Mouse (Mus musculus): ENCODE results near the gene Lhcgr. TPM values are rescaled to one million over a fixed set of nuclear protein-coding genes. Genes with fewer than 3 reads are reported as not detected.

Gene Lhcgr
- polyA plus RNA-seq, 1 experiment from 2014 or later = 0.19 TPM

DNA sequence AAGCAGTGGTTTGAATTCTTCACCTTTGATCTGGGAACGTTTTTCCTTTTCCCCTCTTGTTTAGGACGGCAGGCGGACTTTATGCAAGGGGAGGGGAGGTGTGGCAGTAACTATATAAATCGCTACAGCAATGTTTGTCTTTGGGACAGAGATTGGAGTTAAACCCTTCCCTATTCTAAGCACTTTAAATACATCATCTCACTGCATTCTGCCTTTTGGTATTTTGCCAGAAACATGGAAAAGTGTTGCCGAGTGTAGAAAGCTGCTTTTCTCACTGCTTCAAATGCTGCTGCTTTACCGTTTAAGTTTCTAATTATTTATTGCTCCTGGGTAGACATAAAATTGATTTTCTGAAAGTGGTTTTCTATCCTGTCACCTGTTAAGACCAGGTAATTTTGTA lies 89.4 kb downstream of the Lhcgr start:
- Histone ChIP-seq H3K9me3 (no peaks in the 10 kb centered on the region), H3K27ac (replicated peaks) (no peak overlapping the region), H3K9ac (replicated peaks) (no peak overlapping the region), H3K4me3 (no peak overlapping the region), H3K4me2 (replicated peaks) (no peak overlapping the region), H3K36me3 (no peaks in the 10 kb centered on the region), H3K27me3 (no peaks in the 10 kb centered on the region), H3K4me1 (peaks cover 6% of the 10 kb centered on the region)
- WGBS = 46% methylated on average over 6 of the region's 6 CpGs
- no peak for ATAC-seq (ENCODE audit: low FRiP score, low read depth)

DNA sequence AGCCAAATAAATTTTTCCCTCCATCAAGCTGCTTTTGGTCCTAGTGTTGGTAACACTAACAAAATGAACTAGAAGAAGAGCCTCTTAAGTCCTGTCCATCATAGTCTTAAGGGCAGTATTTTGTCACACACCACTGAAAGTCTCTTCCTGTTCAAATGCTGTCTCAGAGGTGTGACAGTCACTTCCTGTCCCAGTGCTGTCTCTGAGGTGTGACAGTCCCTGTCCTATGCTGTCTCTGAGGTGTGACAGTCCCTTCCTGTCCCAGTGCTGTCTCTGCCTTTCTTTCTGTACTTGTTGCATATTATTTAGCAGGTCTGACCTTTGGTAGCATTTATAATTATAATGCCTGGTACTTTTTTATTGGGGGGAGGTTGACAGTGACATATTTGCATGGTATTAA lies 90.9 kb downstream of the Lhcgr start:
- no peak overlapping the region for H3K4me3 ChIP-seq
- no peaks in the 10 kb centered on the region for H3K36me3 ChIP-seq
- peaks cover 3% of the 10 kb centered on the region; the same call in 1 of the 2 replicates for H3K4me1 ChIP-seq
- no peak for ATAC-seq (ENCODE audit: low FRiP score, low read depth)
- H3K27me3 ChIP-seq = no peaks in the 10 kb centered on the region
- no peak overlapping the region for H3K27ac ChIP-seq (replicated peaks)
- no peaks in the 10 kb centered on the region for H3K9me3 ChIP-seq
- no peak overlapping the region for H3K9ac ChIP-seq (replicated peaks)
- H3K4me2 ChIP-seq (replicated peaks) = no peak overlapping the region

DNA sequence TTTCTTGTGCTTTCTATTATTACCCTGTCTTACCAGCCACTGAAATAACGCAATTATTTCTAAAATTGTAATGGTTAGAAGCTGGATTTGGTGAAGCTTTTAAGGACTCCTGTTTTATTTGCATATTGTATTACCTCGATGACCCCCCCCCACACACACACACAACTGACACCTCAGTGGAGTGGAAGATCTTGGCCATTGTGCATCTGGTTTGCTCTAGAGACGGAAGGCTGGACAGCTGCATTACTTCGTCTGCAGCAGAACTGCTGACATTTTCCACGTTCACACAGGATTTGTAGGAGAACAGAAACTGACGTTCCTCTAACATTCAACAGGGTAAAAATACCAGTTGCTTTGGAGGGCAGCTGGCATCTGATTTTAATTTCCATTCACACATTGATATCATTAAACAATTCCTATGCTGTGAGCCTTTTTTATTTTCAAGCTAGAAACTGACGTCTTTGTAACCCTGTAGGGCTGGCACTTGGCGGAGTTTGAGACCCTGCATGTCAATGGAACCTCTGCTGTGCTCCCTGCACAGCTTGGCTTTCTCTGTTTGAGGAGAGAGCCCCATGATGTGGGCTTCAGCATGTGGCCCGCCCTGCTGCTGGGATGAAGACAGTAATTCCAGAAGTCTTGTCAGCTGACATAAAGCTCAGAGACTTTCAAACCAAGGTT lies 95.0 kb downstream of the Lhcgr start:
- Histone ChIP-seq H3K4me3 (no peak overlapping the region), H3K9ac (replicated peaks) (no peak overlapping the region), H3K36me3 (no peaks in the 10 kb centered on the region), H3K27ac (replicated peaks) (no peak overlapping the region; the same call in 1 of the 2 replicates), H3K9me3 (no peaks in the 10 kb centered on the region), H3K27me3 (no peaks in the 10 kb centered on the region), H3K4me2 (replicated peaks) (no peak overlapping the region), H3K4me1 (peaks cover 3% of the 10 kb centered on the region; the same call in 1 of the 2 replicates)
- 0 out of 2 replicates have a peak, but pooled peaks have one; percentile 16 for ATAC-seq (ENCODE audit: low FRiP score, low read depth)
- 46% methylated on average over 9 of the region's 9 CpGs for WGBS

DNA sequence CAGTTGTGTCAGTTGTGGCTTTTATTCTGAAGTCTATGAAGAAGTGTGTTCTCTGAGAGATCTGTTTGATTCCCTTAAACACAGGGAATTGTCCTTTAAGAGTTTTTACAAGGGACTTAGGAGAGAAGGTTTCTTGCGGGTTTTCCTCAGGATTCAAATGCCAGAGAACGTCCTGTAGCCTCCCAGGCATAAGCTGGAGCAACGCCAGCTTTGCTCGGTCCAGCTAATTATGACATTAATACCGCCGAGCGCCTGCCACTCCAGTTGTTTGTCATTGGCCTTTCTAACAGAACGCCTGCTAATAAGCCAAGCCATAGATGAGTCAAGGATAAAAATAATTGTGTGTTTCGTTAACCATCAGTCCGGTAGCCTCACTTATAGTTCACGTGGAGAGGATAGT lies 103.6 kb downstream of the Lhcgr start:
- Histone ChIP-seq H3K4me2 (replicated peaks) (no peak overlapping the region), H3K9ac (replicated peaks) (no peak overlapping the region), H3K27me3 (no peaks in the 10 kb centered on the region), H3K4me1 (no peaks in the 10 kb centered on the region; the same call in 1 of the 2 replicates), H3K36me3 (no peaks in the 10 kb centered on the region), H3K4me3 (no peak overlapping the region), H3K27ac (replicated peaks) (no peak overlapping the region), H3K9me3 (no peaks in the 10 kb centered on the region)
- no peak for ATAC-seq (ENCODE audit: low FRiP score, low read depth)
- WGBS = 67% methylated on average over 11 of the region's 11 CpGs

DNA sequence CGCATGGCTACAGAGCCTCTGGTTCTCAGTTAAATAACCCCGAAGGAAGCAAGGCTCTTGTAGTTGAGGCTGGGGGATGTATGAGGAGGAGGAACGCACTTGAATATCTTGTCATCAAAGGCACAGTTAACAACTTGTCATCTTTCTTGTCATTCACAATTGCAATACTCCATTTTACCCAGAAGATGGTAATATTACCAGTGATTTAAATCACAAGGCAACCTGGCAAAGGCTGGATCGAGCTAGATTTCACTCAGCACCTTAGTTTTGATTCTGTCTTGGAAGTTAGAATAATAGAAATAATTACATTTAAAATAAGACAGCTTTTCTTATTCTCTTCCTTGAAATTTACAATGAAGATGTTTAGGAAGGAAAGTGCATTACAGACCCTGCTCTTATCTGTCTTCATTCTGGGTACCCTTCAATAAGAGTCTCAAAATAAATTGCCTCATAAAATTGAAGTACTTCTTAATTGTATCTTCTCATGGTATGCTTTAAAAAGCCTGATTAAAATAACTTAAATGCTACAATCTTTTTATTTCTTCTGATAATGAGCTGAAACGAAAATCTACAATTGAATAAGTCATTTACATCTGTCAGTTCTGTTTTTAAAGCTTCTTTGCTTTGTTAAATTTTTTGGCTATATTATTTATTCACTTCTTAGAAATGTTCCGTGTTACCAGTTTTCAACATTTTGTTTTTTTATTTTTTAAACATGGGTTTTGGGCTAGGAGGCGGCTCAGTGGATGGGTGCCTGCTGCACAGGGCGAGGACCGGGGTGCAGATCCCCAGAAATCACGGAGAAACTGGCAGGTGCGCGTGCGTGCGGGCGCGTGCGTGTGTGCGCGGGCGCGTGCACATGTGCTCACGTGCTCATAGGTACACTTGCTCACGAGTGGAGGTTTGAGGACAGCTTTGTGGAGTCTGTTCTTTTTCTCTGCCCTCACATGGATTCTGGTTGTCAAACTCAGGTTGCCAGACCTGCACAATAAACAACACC lies 116.2 kb downstream of the Lhcgr start:
- 92% methylated on average over 23 of the region's 23 CpGs for WGBS
- Histone ChIP-seq H3K4me3 (no peak overlapping the region), H3K4me2 (replicated peaks) (no peak overlapping the region)

DNA sequence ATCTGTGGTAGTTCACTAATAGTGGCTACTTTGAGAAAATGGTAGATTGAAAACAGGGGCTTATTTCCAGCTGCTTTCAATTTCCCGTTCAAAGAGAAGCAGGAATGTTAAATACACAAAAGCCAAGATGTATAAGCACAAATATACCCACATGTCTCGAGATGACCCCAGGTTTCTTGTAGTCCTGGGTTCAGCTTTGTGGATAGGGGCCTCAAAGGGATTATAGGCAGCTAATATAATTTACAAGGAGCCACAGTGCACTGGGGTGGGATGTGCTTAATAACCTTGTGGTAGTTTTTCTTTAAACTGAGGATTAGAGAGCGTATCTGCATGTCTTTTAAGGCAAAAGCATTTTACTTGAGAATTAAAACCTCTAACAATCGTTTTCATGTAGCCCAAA lies 121.0 kb downstream of the Lhcgr start:
- Histone ChIP-seq H3K4me1 (peaks cover 18% of the 10 kb centered on the region), H3K27ac (replicated peaks) (no peak overlapping the region), H3K4me2 (replicated peaks) (no peak overlapping the region), H3K36me3 (no peaks in the 10 kb centered on the region), H3K9me3 (no peaks in the 10 kb centered on the region), H3K9ac (replicated peaks) (no peak overlapping the region), H3K27me3 (peaks cover 20% of the 10 kb centered on the region; the same call in 1 of the 2 replicates), H3K4me3 (no peak overlapping the region)
- ATAC-seq (ENCODE audit: low FRiP score, low read depth) = no peak
- whole genome bisulfite sequencing = 25% methylated on average over 4 of the region's 4 CpGs

More for the DNA sequence above, 116.2 kb downstream of the Lhcgr start:
- Histone ChIP-seq H3K36me3 (no peaks in the 10 kb centered on the region), H3K27me3 (peaks cover 8% of the 10 kb centered on the region; the same call in 1 of the 2 replicates), H3K27ac (replicated peaks) (no peak overlapping the region), H3K9me3 (no peaks in the 10 kb centered on the region), H3K9ac (replicated peaks) (no peak overlapping the region), H3K4me1 (peaks cover 2% of the 10 kb centered on the region)
- no peak for ATAC-seq (ENCODE audit: low FRiP score, low read depth)

DNA sequence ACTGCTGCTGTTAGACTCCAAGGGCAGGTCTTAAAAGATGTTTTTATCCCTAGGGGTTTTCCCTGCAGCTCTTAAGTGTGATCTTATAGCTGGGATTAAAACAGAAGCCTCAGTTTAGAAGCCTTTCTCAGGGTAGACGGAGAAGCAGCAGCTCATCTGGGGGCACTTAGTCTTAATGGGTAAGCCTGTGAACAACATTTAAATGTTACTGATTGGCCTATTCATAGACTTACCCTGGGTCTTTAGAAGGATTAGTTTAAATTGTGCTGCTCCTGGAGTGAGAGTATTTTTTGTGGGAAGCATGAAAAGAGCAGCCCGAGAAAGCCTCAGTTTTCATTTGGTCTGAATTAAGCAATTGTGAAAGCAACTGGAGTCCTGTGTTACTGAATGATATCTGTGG lies 121.9 kb downstream of the Lhcgr start:
- WGBS = 10% methylated on average over 2 of the region's 2 CpGs
- no peaks in the 10 kb centered on the region for H3K9me3 ChIP-seq
- no peak overlapping the region for H3K4me2 ChIP-seq (replicated peaks)
- H3K27ac ChIP-seq (replicated peaks) = no peak overlapping the region
- no peak for ATAC-seq (ENCODE audit: low FRiP score, low read depth)
- H3K36me3 ChIP-seq = no peaks in the 10 kb centered on the region
- no peak overlapping the region for H3K4me3 ChIP-seq
- 0 out of 2 replicates have a peak overlapping the region, but pooled peaks have one; percentile 4 for H3K9ac ChIP-seq (replicated peaks)
- peaks cover 20% of the 10 kb centered on the region; the same call in 1 of the 2 replicates for H3K27me3 ChIP-seq
- peaks cover 18% of the 10 kb centered on the region for H3K4me1 ChIP-seq

DNA sequence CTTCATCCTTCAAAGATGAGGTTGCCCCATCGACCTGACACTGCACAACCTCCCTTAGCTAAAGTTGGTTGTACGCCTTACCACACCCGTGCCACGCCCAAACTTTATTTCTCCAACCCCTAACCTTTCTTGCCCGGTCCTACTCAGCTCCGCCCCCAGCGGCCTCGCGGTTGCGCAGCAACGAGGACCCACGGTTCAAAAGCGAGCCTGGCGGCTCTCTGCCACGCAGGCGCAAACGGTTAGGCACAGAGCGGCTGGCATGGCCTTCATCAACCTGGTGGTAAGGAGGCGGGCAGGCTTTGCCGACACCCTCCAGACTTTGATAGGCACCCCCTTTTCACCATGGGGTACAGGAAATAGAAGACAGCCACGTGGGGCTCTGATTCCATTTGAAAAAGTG lies 123.3 kb downstream of the Lhcgr start, which contains the start of gene Gtf2a1l:
Gtf2a1l (plus strand) TSS at position 209 of the 400 bp plus-strand sequence.
- ATAC-seq (ENCODE audit: low FRiP score, low read depth) = peak; percentile 21; the same call in 1 of the 2 replicates
- Histone ChIP-seq H3K4me1 (peaks cover 18% of the 10 kb centered on the region), H3K27me3 (peaks cover 14% of the 10 kb centered on the region; the same call in 1 of the 2 replicates), H3K9me3 (no peaks in the 10 kb centered on the region), H3K27ac (replicated peaks) (no peak within 1 kb of the TSS), H3K4me2 (replicated peaks) (peak within 1 kb of the TSS; percentile 32), H3K4me3 (no peak within 1 kb of the TSS), H3K9ac (replicated peaks) (no peak within 1 kb of the TSS), H3K36me3 (no peaks in the 10 kb centered on the region)
- 30% methylated on average over 21 of the region's 21 CpGs for WGBS

Other genes with a start within 250 kb of the Lhcgr start
- gene Ston1, start 194.3 kb downstream of the Lhcgr start, polyA plus RNA-seq (2016; fragmentation: Nextera tagmentation; extraction: Ambion mirVana) = 1.6 and 2.7 TPM in 2 replicates
- 0.21 and 0.64 TPM in 2 replicates for gene Gtf2a1l, start 123.3 kb downstream of the Lhcgr start, polyA plus RNA-seq (2016; fragmentation: Nextera tagmentation; extraction: Ambion mirVana)